Mouse (Mus musculus) induced T-regulatory cell, adult 2 months (primary cell): ENCODE results near the gene Ppp2r1b.

Experiments used
- DNase-seq: peaks from one replicate; pipeline ENCODE4 v3.0.0-alpha.2; 2012; ENCODE audit warnings: low read depth

The Ppp2r1b gene

DNA sequence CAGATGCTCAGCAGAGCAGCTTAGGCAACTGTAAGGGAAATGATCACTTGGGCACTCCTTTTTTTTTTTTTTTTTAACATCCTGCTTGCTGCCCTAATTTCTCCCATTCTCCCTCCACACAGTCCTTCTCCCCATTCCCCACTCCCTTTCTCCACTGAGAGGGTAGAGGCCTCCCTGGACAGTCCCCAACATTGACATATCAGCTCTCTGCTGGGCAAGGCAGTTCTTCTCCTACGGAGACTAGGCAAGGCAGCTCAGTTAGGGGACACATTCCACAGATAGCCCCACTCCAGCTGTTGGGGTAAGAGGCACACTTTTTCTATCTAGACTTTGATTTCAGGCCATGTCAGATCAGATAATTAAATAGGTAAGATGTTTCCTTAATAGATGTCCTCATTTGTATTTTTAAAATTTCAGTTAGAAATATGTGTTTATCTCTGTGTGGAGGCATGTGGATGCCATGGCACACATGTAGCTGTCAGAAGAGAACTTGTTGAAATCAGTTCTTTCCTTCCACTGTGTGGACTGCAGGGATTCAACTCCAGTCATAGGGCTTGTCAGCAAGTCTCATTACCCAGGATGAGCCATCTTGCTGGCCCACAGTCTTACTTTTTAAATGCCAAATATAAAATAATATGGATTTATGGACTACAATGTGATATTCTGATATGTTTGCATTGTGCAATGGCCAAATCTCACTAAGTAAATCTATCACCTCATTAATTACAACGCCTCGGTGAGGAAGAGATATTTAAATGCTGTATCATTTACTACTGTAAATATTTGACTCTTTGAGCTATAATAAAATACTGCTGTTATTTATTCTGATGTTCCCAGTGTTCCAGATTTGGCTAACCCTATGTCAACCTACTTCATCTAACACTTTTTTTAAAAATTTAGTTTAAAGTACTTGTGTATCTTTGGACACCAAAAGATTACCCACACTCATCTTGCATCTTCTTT, 76.1 kb downstream of the Ppp2r1b start:
- DNase-seq = no peak

DNA sequence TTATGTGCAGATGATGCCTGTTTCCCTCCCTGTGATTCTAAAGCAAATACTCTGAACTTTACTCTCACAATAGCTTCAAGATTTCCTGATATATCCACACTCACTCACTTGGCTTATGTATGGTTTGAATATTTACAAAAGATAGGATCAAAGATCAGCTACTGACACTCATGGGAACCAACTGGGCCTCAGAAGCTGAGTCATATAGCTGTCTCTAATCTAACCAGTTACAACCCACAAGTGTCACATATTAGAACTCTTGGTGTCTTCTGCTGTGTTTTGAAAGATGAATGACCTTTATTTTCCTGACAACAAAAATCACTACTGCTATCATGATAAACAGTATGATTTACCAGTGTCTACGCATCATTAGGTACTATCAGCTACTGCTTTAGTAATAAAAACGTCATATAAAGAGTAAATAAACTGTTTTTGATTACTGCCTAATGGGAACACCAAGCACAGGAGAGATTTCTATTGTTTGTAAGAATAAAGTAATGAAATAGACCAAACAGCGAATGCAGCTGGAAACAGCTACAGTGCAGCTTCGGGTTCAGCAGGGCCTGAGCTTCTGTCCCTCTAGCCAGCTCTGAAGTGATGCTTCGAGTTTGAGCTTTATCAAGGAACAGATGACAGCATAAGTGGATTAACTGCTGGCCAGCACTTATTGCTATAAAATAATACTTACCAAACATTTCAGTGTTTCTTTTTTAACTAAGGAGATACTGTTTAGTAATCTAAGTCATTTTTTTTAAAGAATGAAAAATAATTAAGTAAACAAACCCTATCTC, 77.5 kb downstream of the Ppp2r1b start:
- DNase-seq = peak; percentile 62

DNA sequence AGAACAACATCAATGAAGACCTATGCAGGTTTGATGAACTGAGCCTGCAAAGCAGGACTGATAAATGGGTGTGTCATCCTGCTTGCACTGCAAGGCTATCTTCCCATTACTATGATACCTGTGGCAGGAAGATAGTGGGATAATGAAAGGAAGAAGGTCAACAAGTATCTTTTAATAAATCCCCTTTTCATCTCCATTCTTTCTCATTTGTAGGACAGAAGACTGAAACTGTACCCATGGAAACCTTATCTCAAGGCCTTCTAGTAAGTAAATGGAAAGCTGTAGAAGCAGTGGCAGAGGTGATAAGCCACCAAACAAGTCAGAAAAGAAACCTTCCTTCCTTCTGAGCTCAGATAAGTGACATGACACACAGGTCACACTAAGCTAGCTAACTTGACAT, 79.4 kb downstream of the Ppp2r1b start:
- DNase-seq = peak; percentile 45

DNA sequence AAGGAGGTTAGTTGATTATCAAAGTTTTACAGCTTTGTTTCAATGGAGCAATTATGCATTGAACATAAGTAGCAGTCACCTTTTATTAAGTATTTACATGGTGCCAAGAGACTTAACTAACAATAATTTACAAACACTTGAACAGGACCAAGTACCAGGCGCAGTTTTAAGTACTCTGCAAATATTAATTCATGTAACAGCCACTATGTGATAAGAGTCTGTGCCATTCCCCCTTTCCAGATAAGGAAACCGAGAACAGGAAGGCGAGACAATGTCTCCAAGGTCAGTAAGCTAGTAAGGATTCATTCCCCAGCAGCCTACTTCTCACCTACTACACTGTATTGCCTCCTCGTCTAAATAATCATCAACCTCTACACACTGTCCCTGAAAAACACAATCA, 80.7 kb downstream of the Ppp2r1b start:
- no peak for DNase-seq

DNA sequence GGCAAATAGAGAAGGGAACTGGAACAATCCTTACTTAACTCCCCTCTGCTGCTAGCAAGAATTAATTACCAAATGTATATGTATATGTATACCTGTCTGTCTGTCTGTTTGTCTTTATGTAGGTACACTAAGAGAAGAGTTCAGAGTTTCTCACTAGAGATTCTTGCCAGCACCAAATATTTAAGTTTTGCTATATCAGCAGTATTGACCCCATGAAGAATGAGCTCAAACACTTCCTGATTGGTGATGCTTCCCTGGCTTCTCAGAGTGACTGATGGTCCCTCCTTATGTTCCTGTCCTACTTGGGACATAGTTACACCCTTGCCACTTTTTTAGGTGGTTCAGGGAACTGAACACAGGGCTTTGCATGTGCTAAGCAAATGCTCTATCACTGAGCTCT, 84.9 kb downstream of the Ppp2r1b start:
- no peak for DNase-seq

DNA sequence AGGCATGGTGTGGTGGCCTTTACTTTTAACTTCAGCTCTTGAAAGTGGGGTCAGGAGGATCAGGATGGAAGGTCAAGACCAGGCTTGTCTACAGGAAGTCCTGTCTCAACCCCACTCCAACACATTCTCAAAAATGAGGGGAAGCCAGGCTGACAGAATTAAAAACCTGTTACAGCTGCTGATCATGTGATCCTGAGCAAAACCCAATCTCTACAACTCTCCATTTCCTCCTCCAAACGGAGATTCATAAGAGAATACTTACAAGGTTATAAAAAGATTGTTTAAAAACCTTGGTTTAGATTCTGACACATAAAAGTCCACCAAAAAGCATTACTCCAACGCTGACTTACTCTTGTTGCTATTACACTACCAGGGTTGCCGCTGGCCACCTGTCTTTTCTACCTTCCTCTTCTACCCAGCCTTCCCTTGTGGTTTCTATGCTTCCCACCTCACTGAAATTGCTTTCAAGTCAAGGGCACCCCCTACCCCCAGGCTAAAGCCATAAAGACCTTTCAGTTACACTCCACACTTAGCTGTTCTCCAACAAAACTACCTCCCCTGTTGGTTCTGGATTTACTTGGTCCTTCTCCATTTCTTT, 96.8 kb downstream of the Ppp2r1b start:
- no peak for DNase-seq

DNA sequence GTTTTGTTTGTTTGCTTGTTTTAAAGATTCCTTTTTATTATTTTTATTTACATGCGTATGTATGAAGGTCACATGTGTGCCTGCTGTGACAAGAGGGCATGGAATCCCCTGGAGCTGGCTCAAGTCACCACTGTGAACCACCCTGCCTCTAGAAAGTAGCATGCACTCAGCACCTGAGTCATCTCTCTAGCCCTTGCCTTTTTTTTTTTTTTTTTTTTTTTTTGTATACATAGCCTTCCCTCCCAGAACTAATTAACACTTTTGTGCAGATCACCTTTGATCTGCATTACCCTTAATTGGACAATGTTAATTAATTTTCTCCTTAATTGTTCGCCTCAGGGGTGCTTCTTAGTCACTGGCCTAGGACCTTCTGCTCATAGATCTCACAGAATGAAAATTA, 97.6 kb downstream of the Ppp2r1b start:
- no peak for DNase-seq
